Mouse (Mus musculus): ENCODE data around the gene Peli2. TPM values are rescaled to one million over a fixed set of nuclear protein-coding genes. Genes with fewer than 3 reads are reported as not detected.

Peli2 gene
- polyA plus RNA-seq, 1 experiment: not detected

- WGBS: 46% methylated on average over 8 of the region's 8 CpGs
- TF ChIP-seq POLR2A (IDR thresholded peaks at IDR 0.05; ENCODE audit: insufficient read depth, low read depth, low read length) (no peak), CTCF (IDR thresholded peaks at IDR 0.05; ENCODE audit: insufficient read depth, low read depth, low read length) (no peak)
- no peak overlapping the region for H3K4me3 ChIP-seq (ENCODE audit: insufficient read depth, low read depth, low read length)
- H3K4me1 ChIP-seq (ENCODE audit: control insufficient read depth, insufficient read depth, low read length): peaks cover 16% of the 10 kb centered on the region
- no peak overlapping the region for H3K27ac ChIP-seq (ENCODE audit: insufficient read depth, low read depth, low read length)
Observed at GRCm38 (mm10) chr14:48154641-48155040, 34.0 kb downstream of the Peli2 start.

GRCm38 (mm10) chr14:48155153-48155552, 34.5 kb downstream of the Peli2 start:
- no peak overlapping the region for H3K4me3 ChIP-seq (ENCODE audit: insufficient read depth, low read depth, low read length)
- peaks cover 14% of the 10 kb centered on the region for H3K4me1 ChIP-seq (ENCODE audit: control insufficient read depth, insufficient read depth, low read length)
- WGBS: 20% methylated on average over 13 of the region's 13 CpGs
- TF ChIP-seq POLR2A (IDR thresholded peaks at IDR 0.05; ENCODE audit: insufficient read depth, low read depth, low read length): no peak
- no peak for TF ChIP-seq CTCF (IDR thresholded peaks at IDR 0.05; ENCODE audit: insufficient read depth, low read depth, low read length)
- H3K27ac ChIP-seq (ENCODE audit: insufficient read depth, low read depth, low read length): no peak overlapping the region

- 75% methylated on average over 3 of the region's 3 CpGs for WGBS
- Histone ChIP-seq H3K4me3 (ENCODE audit: insufficient read depth, low read depth, low read length) (no peak overlapping the region), H3K4me1 (ENCODE audit: control insufficient read depth, insufficient read depth, low read length) (peaks cover 16% of the 10 kb centered on the region), H3K27ac (ENCODE audit: insufficient read depth, low read depth, low read length) (no peak overlapping the region)
- TF ChIP-seq POLR2A (IDR thresholded peaks at IDR 0.05; ENCODE audit: insufficient read depth, low read depth, low read length) (no peak), CTCF (IDR thresholded peaks at IDR 0.05; ENCODE audit: insufficient read depth, low read depth, low read length) (no peak)
Observed at GRCm38 (mm10) chr14:48157085-48157484, 36.5 kb downstream of the Peli2 start.

GRCm38 (mm10) chr14:48157835-48158234, 37.2 kb downstream of the Peli2 start:
- no peak overlapping the region for H3K27ac ChIP-seq (ENCODE audit: insufficient read depth, low read depth, low read length)
- 69% methylated on average over 8 of the region's 8 CpGs for WGBS
- TF ChIP-seq CTCF (IDR thresholded peaks at IDR 0.05; ENCODE audit: insufficient read depth, low read depth, low read length): no peak
- TF ChIP-seq POLR2A (IDR thresholded peaks at IDR 0.05; ENCODE audit: insufficient read depth, low read depth, low read length): no peak

GRCm38 (mm10) chr14:48159401-48159800, 38.8 kb downstream of the Peli2 start:
- Histone ChIP-seq H3K4me1 (ENCODE audit: control insufficient read depth, insufficient read depth, low read length) (peaks cover 34% of the 10 kb centered on the region), H3K4me3 (ENCODE audit: insufficient read depth, low read depth, low read length) (no peak overlapping the region), H3K27ac (ENCODE audit: insufficient read depth, low read depth, low read length) (no peak overlapping the region)
- WGBS: 81% methylated on average over 3 of the region's 3 CpGs
- TF ChIP-seq POLR2A (IDR thresholded peaks at IDR 0.05; ENCODE audit: insufficient read depth, low read depth, low read length) (no peak), CTCF (IDR thresholded peaks at IDR 0.05; ENCODE audit: insufficient read depth, low read depth, low read length) (no peak)

More at GRCm38 (mm10) chr14:48157835-48158234, 37.2 kb downstream of the Peli2 start:
- no peak overlapping the region for H3K4me3 ChIP-seq (ENCODE audit: insufficient read depth, low read depth, low read length)
- peaks cover 21% of the 10 kb centered on the region for H3K4me1 ChIP-seq (ENCODE audit: control insufficient read depth, insufficient read depth, low read length)

- Histone ChIP-seq H3K4me1 (ENCODE audit: control insufficient read depth, insufficient read depth, low read length) (peaks cover 40% of the 10 kb centered on the region), H3K4me3 (ENCODE audit: insufficient read depth, low read depth, low read length) (no peak overlapping the region), H3K27ac (ENCODE audit: insufficient read depth, low read depth, low read length) (peak overlapping the region; percentile 86)
- TF ChIP-seq POLR2A (IDR thresholded peaks at IDR 0.05; ENCODE audit: insufficient read depth, low read depth, low read length) (no peak), CTCF (IDR thresholded peaks at IDR 0.05; ENCODE audit: insufficient read depth, low read depth, low read length) (no peak)
- WGBS: 58% methylated on average over 14 of the region's 14 CpGs
Observed at GRCm38 (mm10) chr14:48162446-48162845, 41.8 kb downstream of the Peli2 start.

GRCm38 (mm10) chr14:48164917-48165316, 44.3 kb downstream of the Peli2 start:
- H3K4me1 ChIP-seq (ENCODE audit: control insufficient read depth, insufficient read depth, low read length): peaks cover 38% of the 10 kb centered on the region
- H3K27ac ChIP-seq (ENCODE audit: insufficient read depth, low read depth, low read length): no peak overlapping the region
- TF ChIP-seq CTCF (IDR thresholded peaks at IDR 0.05; ENCODE audit: insufficient read depth, low read depth, low read length) (no peak), POLR2A (IDR thresholded peaks at IDR 0.05; ENCODE audit: insufficient read depth, low read depth, low read length) (no peak)
- 68% methylated on average over 8 of the region's 8 CpGs for WGBS
- no peak overlapping the region for H3K4me3 ChIP-seq (ENCODE audit: insufficient read depth, low read depth, low read length)

GRCm38 (mm10) chr14:48166396-48166795, 45.8 kb downstream of the Peli2 start:
- H3K4me1 ChIP-seq (ENCODE audit: control insufficient read depth, insufficient read depth, low read length): peaks cover 44% of the 10 kb centered on the region
- H3K4me3 ChIP-seq (ENCODE audit: insufficient read depth, low read depth, low read length): no peak overlapping the region
- TF ChIP-seq CTCF (IDR thresholded peaks at IDR 0.05; ENCODE audit: insufficient read depth, low read depth, low read length): no peak
- TF ChIP-seq POLR2A (IDR thresholded peaks at IDR 0.05; ENCODE audit: insufficient read depth, low read depth, low read length): no peak
- H3K27ac ChIP-seq (ENCODE audit: insufficient read depth, low read depth, low read length): no peak overlapping the region
- 72% methylated on average over 9 of the region's 9 CpGs for WGBS

GRCm38 (mm10) chr14:48167020-48167419, 46.4 kb downstream of the Peli2 start:
- 50% methylated on average over 3 of the region's 3 CpGs for WGBS
- H3K27ac ChIP-seq (ENCODE audit: insufficient read depth, low read depth, low read length): no peak overlapping the region
- H3K4me1 ChIP-seq (ENCODE audit: control insufficient read depth, insufficient read depth, low read length): peaks cover 45% of the 10 kb centered on the region
- H3K4me3 ChIP-seq (ENCODE audit: insufficient read depth, low read depth, low read length): no peak overlapping the region
- TF ChIP-seq POLR2A (IDR thresholded peaks at IDR 0.05; ENCODE audit: insufficient read depth, low read depth, low read length): no peak
- TF ChIP-seq CTCF (IDR thresholded peaks at IDR 0.05; ENCODE audit: insufficient read depth, low read depth, low read length): no peak

GRCm38 (mm10) chr14:48168116-48168515, 47.5 kb downstream of the Peli2 start:
- WGBS: 94% methylated on average over 6 of the region's 6 CpGs
- peaks cover 40% of the 10 kb centered on the region for H3K4me1 ChIP-seq (ENCODE audit: control insufficient read depth, insufficient read depth, low read length)
- TF ChIP-seq CTCF (IDR thresholded peaks at IDR 0.05; ENCODE audit: insufficient read depth, low read depth, low read length) (no peak), POLR2A (IDR thresholded peaks at IDR 0.05; ENCODE audit: insufficient read depth, low read depth, low read length) (no peak)
- H3K27ac ChIP-seq (ENCODE audit: insufficient read depth, low read depth, low read length): no peak overlapping the region
- no peak overlapping the region for H3K4me3 ChIP-seq (ENCODE audit: insufficient read depth, low read depth, low read length)

Data from olfactory bulb, adult 2 months (tissue).